Mouse (Mus musculus): ENCODE data around the gene Bmi1.

The Bmi1 gene

DNA sequence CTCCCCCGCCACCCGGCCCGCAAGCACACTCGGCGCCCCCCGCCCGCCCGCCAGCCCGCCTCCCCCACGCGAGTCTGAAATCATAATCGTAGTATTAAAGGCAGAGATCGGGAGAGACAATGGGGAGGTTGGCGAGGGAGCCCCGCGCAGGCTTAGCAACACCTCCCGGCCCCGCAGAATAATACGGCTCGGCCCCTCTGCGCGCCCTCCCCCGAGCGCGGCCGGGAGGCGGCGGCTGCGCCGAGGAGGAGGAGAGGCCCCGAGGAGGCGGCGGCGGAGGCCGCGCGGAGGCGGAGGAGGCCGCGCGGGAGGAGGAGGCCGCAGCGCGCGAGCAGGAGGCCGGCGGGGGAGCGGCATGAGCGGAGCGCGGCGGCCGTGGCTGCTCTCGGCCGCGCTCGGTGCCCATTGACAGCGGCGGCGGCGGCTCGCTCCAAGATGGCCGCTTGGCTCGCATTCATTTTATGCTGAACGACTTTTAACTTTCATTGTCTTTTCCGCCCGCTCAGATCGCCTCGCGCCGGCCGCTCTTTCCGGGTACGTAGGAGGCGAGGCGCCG is at the start of gene Bmi1:
Gene Bmi1, plus strand, starts transcription at position 83 of the 556 bp plus-strand sequence.
- peak; percentile 58 for DNase-seq (ENCODE audit: low spot score)

DNA sequence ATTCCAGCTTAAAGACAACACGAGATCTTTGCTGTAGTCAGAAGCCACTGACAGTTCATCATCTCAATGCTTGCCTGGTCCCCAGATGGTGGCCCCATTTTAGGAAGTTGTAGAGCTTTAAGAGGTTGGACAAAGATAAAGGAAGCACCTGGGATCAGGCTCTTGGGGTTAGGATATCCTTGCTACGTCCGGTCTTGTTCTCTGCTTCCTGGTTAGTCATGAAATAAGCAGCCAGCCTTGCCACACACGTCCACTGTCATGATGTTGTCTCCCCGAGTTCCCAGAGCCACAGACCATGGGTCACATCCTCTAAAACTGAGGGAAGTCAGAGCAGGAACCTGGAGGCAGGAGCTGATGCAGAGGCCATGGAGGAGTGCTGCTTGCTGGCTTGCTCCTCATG is 46.3 kb upstream of the Bmi1 start:
- DNase-seq (ENCODE audit: low spot score), result no peak

DNA sequence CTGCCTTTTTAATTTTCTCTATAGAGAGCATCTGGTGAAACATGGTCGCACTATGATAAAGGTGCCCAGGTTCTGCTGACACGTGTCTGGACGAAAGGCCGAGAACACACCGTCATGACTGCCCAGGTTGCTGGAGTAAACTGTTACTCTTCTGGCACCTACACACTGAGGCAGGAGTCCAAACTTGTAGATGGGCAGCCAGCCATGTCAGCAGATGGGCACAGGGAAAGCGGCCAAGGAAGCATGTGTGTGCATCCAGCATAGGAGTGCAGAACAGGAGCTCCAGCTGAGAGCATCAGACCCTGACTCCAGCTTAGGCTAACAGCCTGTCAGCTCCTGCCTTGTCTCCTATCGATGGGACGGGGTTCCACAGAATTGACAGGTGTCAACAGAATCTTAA is 41.8 kb upstream of the Bmi1 start:
- DNase-seq (ENCODE audit: low spot score), result no peak

DNA sequence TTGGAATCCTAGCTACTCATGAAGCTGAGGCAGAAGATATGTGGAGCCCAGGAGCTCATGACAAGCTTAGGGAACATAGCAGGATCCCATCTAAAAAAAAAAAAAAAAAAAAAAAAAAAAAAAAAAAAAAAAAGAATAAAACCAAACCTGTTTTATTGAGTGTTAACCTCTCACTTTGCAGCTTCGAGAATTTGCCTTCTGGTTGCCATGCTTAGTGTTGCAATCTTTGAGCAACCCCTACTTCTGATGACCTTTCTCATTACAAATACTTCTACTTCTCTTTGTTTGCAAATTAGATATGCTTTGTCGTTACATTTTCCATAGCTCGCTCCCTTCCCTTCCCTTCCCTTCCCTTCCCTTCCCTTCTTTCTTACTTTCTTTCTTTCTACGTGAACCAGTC is 28.3 kb upstream of the Bmi1 start:
- DNase-seq (ENCODE audit: low spot score), result no peak

DNA sequence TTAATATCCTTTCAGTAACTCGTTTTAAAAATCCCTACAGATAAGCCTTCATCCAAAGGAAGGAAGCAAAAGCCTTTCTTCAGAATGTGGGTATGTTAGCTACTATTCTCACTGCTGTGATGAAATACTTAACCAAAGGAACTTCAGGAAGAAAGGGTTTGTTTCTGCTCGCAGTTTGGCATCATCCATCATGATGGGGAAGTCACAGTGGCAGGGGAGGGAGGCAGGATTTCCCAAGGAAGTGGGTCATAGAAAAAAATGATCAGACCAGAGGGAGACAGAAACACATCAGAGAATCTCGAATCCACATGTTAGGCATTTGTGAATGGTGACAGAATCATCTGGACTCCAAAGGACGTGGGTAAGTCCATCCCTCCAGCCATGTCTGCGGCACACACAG is 22.0 kb upstream of the Bmi1 start:
- no peak for DNase-seq (ENCODE audit: low spot score)

DNA sequence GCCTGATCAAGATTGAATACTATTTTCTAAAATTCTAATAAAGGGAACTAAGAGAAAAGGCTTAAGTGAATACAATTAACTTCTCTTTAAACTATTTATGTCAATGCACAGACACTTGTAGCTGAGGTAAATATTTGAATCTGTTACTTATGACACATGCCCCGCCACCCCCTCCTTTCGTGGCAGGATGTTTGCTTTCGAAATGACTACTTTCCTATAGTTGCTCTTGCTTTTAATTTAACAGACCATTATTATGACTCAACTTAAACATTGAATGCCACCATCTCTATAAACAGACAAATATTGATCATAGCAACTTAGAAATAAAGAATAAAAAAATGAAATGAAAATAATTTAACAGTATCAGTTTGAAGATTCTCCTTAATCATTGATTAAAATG is 12.8 kb upstream of the Bmi1 start:
- DNase-seq (ENCODE audit: low spot score), result no peak

DNA sequence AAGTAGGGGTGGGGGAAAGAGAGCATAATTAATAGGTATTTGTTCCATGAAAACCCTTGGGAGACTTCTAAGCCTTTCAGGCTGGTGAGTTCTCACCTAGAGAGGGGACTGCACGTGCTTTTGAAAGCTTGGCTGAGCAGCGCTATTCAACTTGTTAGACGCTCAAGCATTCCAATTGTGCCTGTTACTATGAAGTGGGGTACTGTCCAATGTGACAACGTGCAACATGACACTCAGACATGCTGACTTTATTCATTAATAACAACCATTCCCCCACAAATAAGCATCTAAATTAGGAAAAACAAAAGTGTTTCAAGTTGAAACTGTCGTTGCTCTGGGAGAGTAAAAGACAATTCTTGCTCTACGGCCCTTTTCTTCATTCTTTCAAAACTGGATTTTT is 5.8 kb upstream of the Bmi1 start:
- no peak for DNase-seq (ENCODE audit: low spot score)

DNA sequence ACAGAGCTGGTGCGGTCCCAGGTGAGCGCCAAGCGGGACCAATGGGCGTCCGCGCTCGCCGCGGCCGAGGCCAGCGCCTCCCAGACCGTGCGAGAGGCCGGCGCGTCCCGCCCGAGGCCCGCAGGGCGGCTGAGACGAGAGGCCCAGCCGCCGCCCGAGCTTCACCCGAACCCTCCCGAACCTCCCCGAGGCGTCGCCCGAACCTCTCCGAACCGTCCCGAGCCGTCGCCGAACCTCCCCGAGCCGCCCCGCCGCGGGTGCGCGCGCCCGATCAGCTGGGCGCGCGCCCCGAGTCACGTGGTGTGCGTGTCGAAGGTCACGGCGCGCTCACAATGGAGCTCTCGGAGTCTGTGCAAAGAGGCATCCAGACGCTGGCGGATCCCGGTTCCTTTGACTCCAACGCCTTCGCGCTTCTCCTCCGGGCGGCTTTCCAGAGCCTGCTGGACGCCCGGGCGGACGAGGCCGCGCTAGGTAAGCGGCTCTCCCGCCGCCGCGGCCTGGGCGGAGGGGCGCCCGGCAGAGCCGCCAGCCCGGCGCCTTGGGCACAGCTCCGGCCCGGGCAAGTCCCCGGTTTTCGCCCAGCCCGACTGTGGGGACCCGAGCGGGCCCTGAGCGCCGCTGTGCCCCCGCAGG is 4.6 kb upstream of the Bmi1 start, which contains the start of gene Commd3:
Gene Commd3, plus strand, starts transcription at position 252 of the 633 bp plus-strand sequence.
- DNase-seq (ENCODE audit: low spot score), result peak; percentile 88

DNA sequence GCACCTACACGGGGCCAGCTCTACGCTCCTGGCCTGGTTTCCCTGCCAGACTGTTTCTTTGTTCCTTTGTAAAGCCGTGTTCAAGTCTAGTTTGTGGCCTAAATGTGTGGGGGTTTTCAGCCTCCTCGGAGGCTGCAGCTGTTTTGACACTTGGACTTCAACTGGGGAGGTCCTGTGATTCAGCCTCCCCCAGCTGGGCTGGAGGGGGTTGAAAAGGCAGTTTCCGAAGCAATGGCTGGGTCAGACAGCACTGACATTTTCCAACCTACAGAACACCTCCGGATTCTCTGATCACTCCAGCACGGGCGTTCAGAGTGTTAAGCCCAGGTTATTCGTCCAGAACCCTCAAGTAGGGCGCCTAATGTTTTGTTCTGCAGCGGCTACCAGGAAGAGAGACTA is 4.1 kb upstream of the Bmi1 start:
- no peak for DNase-seq (ENCODE audit: low spot score)

DNA sequence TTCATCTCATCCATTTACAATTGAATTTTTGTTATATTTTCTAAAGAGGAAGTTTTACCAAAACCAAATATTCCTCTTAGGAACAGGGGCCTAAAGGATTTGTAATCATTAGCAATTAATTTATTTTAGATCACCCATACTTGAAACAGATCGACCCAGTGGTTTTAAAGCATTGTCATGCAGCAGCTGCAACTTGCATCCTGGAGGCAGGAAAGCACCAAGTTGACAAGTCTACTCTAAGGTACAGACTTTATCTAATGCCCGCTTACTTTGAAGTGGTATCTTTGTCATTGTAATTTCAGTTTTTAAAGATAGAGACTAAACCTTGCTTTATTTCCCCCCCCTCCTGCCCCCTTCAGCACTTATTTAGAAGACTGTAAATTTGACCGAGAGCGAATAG is 3.1 kb upstream of the Bmi1 start:
- DNase-seq (ENCODE audit: low spot score), result no peak

DNA sequence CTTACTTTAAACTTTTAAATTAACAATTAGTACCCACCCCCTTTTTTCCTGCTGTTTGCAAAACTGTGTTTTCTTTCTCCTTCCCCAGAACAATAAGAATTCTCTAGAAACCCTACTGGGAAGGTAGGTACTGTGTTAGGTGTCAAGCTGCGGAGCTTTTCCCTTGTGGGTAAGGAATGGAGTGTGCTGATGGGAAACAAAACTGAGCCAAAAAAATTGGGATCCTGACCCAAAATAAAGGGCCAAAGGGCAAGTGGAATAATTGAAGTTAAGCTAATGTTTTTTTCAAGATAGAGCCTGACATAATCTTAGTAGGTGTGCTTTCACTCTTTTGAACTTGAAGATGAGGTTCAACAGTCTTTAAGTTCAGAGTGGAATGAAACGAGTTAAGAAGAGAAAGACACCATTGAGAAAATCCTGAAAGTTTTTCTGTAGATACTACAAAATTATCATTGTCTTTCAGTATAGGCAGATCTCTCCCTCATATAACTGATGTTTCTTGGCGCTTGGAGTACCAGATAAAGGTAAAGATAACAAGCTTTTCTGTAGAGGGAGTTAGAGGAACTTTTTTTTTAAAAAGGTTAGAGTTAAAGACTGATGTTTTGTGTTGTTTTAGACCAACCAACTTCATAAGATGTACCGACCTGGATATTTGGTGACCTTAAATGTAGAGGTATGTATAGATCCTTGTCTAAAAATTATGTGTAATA is 2.5 kb upstream of the Bmi1 start:
- no peak for DNase-seq (ENCODE audit: low spot score)

DNA sequence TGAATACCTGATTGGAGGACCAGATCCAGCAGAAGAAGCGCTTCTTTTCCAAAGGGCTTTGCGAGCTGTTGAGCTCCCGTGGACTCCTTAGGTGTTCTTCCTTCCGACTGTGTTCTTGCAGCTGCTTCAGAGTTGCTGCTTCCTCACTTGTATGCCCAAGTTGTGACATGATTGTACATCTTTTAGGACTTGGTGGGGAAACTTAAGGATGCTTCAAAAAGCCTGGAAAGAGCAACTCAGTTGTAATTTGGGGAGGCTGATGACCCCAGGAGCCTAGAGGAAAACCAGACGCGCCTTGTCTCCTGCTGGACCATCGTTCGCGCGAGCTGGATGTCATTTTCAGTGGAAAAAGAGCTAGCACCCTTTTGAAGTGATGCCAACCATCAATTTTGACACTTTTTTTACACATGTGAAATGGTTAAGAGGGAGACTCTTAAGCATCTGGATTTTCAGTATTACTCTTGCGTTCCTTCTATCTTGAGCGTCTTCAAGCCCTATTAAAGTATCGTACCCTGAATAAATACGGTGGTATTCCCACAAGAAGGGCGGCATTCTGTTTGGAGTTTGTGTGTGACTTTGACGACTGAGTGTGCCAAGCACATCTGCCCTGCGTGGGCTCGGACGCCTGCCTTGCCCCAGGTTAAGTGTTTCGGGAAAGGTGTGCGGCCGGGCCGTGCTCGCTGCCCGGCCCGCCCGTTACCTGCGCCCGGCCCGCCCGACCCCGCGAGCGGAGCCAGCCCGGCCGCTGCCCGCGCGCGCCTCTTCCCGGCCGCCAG is 949 bp upstream of the Bmi1 start:
- no peak for DNase-seq (ENCODE audit: low spot score)

DNA sequence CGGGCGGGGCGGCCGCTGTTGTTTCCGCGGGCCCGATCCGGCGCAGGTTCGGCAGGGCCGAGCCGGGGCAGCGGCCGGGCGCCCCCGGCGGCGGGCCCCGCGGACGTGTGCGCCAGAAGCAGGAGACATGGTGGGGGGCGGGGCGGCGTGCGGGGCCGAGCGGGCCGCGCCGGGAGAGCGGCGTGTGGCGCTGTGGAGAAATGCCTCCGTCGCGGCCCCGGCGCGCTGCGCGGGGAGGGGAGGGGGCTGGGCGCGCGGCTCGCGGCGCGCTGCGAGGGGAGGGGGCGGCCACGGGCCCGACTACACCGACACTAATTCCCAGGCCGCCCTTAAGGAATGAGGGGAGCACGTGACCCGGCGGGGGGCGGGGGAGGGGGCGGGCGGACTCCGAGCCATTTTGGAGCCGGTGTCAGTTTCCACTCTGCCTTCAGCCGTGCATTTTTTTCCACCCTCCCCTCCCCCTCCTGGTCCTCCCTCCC is 322 bp upstream of the Bmi1 start:
- peak; percentile 59 for DNase-seq (ENCODE audit: low spot score)

DNA sequence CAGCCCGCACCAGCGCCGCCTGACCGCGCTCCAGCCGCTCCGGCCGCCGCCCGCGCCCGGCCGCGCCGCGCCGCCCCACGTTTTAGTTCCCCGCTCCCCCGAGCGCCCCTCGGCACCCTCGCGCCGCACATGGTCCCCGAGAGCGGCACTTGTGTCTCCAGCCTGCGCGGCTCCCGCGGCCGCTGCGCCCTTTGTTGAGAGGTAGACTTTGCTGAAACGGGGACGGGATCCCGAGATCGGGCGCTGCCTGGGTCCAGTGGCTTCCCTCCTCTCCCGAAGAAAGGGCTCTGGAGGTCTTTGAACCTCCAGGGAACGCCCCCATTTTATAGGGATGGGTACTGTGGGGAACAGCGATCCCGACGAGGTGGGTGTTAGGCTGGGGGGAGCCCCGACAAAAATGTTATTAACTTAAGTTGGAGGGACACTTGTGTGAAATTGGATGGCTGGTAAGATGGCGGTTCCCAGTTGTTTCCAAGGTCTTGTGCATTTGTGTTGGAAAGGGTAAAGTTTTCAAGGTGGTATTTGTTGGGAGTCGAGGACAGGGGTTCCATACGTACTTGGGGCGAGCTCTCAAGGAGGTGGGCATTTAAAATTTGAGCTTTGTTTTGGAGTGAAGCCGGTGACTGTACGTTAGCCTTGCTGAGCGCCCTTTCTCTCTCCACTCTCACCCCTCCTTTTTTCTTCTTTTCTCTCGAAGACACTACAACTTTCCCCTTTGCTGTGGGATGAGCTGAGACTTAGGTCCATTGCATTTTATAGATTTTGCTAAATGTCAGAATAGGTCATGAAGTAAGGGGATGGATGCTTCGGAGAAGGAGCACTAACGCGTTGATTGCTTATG is 1.0 kb downstream of the Bmi1 start:
- DNase-seq (ENCODE audit: low spot score), result peak; percentile 39

DNA sequence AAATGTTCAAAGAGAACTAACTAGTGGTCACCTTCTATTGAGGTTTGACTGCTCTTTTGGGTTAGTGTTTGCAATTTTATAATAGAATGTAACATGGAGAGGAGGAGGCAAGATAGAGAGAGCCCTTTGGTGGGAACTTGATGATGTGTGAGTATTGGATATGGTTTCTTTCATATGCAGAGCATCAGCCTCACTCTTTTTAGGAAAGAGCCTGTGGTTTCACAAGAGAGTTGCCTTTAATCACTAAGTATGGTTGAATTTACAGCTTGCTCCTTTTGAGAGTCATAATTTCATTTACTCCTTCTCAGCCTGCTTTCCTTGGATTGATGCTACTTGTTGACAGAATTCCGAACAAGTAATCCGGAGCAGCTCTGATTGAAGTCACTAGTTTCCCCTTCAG is 2.9 kb downstream of the Bmi1 start:
- DNase-seq (ENCODE audit: low spot score), result no peak

DNA sequence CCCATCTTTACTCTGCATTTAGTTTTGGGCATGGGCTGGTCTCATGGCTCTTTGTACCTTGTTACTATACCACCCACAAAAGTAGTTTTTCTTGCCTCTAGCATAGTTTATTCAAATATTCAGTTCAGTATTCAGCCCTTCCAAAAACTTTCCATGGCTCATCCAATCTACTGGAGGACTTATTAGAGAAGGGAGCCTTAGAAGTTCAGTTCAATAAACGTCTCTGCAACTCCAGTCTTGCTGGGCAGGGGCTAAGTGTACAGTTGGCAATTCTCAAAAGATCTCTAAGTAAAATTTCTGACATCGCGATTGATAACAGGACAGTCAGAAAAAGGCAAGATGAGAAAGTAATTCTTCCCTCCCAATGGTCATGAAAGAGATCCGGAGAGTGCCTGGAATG is 3.7 kb downstream of the Bmi1 start:
- no peak for DNase-seq (ENCODE audit: low spot score)

DNA sequence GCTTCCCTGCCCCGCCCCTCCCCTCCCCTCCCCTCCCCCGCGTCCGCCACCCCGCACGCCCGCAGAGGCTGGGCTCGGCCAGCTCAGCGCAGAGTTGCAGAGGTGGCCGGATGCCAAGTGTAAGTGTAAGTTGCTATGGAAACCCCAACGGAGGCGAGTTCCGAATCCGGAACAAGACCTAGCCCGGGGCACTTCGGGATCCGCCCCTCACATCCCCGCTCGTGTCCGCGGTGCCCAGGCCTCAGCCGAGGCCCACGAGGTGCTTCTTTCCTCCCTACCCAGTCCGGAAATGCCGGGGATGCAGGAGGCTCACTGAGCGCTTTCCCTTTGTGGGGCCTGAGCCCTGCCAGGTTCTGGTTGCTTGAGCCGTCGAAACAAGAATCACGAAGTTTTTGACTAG is 4.1 kb downstream of the Bmi1 start:
- DNase-seq (ENCODE audit: low spot score), result peak; percentile 67

DNA sequence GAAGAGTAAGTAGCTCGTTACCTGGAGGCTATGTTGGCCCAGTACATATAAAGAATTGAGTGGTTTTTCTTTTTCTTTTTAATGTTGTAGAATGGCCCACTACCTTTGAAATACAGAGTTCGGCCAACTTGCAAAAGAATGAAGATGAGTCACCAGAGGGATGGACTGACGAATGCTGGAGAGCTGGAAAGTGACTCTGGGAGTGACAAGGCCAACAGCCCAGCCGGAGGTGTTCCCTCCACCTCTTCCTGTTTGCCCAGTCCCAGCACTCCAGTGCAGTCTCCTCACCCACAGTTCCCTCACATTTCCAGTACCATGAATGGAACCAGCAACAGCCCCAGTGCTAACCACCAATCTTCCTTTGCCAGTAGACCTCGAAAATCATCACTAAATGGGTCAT is 7.2 kb downstream of the Bmi1 start:
- no peak for DNase-seq (ENCODE audit: low spot score)

DNA sequence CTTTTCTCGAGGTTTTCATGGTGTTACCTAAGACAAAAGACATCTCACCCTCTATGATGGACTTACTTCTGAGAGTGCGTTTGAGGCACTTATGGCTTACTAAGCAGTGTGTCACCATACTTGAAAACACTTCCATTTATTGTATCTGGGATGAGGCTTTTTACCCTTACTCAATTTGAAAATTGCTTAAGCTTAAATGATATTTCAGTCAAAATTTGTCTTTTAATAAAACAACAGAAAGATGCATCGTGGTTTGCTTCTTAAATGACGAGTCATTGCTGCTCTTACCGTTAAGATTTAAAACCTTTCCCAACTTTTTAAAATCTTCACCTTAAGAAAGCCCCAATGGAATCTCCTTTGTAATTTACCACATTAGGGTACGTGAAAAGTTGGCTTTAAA is 9.6 kb downstream of the Bmi1 start:
- DNase-seq (ENCODE audit: low spot score), result no peak

DNA sequence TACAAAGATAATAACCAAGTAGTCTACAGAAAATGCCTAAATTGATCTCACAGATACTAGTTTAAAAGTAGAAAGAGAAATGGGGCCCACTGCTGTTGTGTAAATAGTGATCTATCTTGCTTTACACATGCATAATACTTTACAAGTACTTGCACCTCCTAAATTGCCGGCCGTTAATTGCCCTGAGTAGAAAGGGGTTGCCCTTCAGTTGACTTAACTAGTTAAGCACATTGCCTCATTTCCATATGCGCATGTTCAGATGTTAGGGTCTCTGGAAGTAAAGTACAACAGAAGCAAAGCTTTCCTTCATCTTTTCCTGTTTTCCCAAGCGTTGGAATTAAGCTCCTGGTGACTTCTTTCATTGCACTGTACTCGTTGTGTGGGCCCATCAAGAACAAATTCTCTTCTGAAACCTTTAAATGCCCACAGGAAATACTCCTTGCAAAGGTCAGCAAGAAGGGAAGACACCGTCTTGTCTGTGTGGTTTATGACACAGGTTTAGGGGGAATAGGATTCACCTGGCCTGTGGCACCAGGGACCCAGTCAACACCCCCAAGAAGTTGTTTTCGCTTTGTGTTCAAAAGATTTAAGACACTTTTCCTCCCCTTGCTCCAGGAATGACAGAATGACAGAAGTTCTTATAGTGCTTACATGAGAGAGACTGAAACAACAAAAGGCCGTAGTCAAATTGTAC is 10.2 kb downstream of the Bmi1 start:
- DNase-seq (ENCODE audit: low spot score), result no peak

DNA sequence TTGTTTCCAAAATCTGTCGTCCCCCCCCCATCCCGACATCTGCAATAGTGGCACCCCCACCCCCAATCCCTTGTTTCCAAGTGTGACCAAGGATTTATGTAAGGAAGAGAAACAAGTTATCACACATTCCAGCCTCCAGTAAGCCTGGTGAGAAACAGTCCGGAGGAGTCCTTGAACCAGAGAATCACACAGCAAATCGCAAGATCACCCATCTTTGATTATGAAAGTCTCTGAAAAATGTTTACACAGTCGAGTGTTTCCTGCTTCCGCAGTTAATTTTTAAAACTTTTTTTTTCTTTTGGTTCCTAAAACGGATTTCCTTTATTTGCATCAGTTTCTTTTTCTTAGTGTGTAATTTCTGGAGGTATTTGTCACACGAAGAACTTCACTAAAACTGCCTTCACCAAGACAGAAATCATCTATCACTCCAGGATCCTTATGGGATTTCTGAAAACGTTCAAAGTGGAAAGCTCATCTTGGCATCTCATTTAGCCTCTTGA is 10.9 kb downstream of the Bmi1 start:
- no peak for DNase-seq (ENCODE audit: low spot score)
